Mouse (Mus musculus) neural tube, embryonic 12.5 days (tissue): ENCODE measurements at regions not wholly inside any gene's neighbourhood (a gene's known extent, or its start where the extent isn't known, plus 50 kb on each side); places are given as distances from the start of the nearest gene placed in this dataset.

Experiments used
- ATAC-seq: fragments of 200-750 bp; cut with Nextera tagmentation; 2 replicates; pipeline ENCODE4 v1.8.0; 2017; ENCODE audit warnings: low read depth, mild to moderate bottlenecking, moderate TSS enrichment, moderate library complexity; ENCODE audit not compliant: low FRiP score
- H3K27ac ChIP-seq: fragments of 300-500 bp; sonication (generic); 2 replicates; pipeline ENCODE4 v1.5.1; 2016
- H3K27me3 ChIP-seq: fragments of 300-500 bp; sonication (generic); replicated peaks from 2 replicates; pipeline ENCODE4 v1.6.1; 2016; ENCODE audit warnings: mild to moderate bottlenecking
- H3K36me3 ChIP-seq: fragments of 300-500 bp; sonication (generic); 2 replicates; pipeline ENCODE4 v1.6.1; 2016; ENCODE audit warnings: mild to moderate bottlenecking
- H3K4me1 ChIP-seq: fragments of 300-500 bp; sonication (generic); 2 replicates; pipeline ENCODE4 v1.6.1; 2016
- H3K4me2 ChIP-seq: fragments of 300-500 bp; sonication (generic); replicated peaks from 2 replicates; pipeline ENCODE4 v1.6.1; 2016; ENCODE audit warnings: mild to moderate bottlenecking
- H3K4me3 ChIP-seq: fragments of 300-500 bp; sonication (generic); 2 replicates; pipeline ENCODE4 v1.5.1; 2016
- H3K9ac ChIP-seq: fragments of 300-500 bp; sonication (generic); 2 replicates; pipeline ENCODE4 v1.6.1; 2016; ENCODE audit warnings: mild to moderate bottlenecking
- H3K9me3 ChIP-seq: fragments of 300-500 bp; sonication (generic); 2 replicates; pipeline ENCODE4 v1.6.1; 2016; ENCODE audit warnings: mild to moderate bottlenecking
- WGBS: fragments of 180-500 bp; shearing (Covaris S2); methylation state at CpG from one replicate; pipeline ENCODE4 v1.1.7; 2016; 5-methylcytosine and 5-hydroxymethylcytosine counted together

DNA sequence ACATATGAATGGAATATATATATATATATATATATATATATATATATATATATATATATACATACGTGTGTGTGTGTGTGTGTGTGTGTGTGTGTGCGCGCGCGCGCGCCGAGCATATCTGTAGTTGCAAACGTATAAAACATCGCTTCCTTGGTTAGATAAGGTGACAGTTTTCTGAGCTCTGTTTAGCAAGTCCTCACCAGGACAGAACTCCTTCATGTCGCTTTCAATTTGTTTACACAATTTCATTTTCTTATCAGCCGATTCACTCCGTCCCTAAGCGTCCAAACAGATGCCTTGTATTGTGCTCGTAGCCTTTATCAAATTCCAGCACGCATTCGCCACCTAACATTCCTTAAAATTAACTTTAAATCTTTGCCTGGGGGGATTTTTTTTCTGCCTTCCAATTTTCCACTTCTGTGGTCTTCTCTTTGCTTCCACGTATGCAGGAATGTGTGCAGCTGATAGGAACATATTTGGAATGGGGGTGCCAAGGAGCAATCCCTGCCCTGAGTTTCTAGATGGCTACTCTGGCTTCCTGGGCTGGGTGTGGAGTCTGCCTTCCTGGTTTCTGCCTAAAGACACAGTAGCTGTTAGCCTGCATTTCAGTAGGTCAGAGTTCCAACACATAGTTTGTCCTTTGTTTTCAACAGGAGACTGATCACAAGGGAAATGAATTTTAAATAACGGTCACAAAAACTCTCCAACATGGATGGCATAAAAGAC is 575.7 kb downstream of the Robo2 start:
- Histone ChIP-seq H3K4me2 (no peak overlapping the region), H3K9me3 (no peaks in the 10 kb centered on the region), H3K4me1 (no peaks in the 10 kb centered on the region), H3K4me3 (no peak overlapping the region), H3K27me3 (no peaks in the 10 kb centered on the region), H3K9ac (no peak overlapping the region), H3K36me3 (no peaks in the 10 kb centered on the region), H3K27ac (no peak overlapping the region)
- 90% methylated on average over 19 of the region's 19 CpGs for WGBS
- no peak for ATAC-seq

DNA sequence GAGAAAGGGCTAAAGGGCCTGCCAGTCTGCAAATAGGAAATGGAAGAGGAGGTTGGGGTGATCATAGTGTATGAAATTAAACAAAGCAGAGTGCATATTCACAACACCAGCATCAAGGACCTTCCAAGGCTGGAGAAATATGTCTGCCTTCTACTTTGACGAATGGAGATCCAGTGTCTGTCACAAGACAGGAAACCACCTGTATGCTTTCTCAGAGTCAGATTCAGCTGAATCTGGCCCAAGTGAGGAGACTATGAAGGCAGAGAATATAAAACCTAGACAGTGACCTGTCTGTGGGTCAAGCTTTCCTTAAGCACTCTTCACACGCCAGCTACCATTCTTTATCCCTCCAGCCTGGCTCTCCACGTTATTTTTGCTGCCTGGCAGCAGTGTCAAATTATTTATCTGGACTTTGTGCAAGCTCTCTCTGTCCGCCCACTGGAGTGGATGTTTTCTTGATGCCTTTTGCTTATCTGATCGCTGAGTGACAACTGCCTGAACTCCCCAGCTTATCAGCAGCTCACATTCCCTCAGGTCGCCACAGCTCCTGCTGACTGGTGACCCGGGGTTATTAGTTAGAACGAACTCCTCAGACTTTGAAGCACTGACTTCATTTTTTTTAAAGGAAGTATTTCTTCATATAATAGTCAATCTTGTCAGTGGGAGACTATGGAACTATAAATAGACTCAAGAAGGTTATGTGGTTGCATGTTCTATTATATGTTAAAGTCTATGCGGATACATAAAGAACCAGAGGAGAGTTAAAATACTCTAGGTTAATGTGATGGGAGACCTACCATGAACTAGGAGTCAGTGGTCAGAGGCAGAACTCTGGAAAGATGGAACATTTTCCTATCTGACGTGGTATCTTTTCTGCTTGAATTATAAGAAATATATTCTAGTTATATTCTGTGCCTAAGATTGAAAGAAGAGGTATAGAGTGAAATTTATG is 590.0 kb downstream of the Robo2 start:
- 83% methylated on average over 10 of the region's 10 CpGs for WGBS
- Histone ChIP-seq H3K9ac (no peak overlapping the region), H3K9me3 (no peaks in the 10 kb centered on the region), H3K4me3 (no peak overlapping the region), H3K27ac (no peak overlapping the region), H3K4me2 (no peak overlapping the region), H3K36me3 (no peaks in the 10 kb centered on the region), H3K27me3 (no peaks in the 10 kb centered on the region), H3K4me1 (no peaks in the 10 kb centered on the region)
- ATAC-seq: no peak

- Histone ChIP-seq H3K9me3 (no peaks in the 10 kb centered on the region), H3K27me3 (no peaks in the 10 kb centered on the region), H3K4me3 (no peak overlapping the region), H3K9ac (no peak overlapping the region), H3K27ac (no peak overlapping the region), H3K4me1 (no peaks in the 10 kb centered on the region), H3K36me3 (no peaks in the 10 kb centered on the region), H3K4me2 (no peak overlapping the region)
- ATAC-seq: no peak
- 92% methylated on average over 3 of the region's 3 CpGs for WGBS
Measured at GRCm38 (mm10) chr16:73804572-73804971, 607.1 kb downstream of the Robo2 start.

DNA sequence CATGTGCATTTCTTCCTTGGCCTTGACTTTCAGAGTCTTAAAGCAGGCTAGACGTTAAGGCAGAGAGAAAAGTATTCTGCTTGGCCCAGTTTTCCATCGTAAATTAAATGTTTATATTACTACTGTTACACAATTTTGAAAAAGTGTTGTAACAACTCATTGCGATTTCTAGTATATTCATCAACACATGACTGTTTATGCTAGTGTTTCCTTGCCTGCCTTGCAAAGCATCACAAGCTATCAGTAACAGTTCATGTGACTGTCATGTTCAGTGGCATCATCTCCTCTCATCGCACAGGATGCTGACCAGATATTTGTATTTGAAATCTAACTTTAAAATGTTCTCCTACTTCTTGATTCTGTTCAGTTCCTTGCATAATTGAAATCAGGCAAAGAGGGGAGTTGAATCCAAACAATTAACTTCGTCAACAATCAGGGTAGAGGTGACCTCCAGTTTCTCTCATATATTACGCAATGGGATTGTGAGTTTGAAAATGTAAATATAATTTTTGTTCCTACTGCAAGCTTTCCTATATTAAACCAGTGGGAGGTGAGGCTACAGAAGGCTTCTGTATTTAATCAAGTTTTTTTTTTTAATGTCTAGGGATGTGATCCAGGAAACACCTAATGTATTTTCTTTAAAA is 615.0 kb downstream of the Robo2 start:
- no peak overlapping the region for H3K4me3 ChIP-seq
- no peaks in the 10 kb centered on the region for H3K4me1 ChIP-seq
- no peak overlapping the region for H3K27ac ChIP-seq
- no peak for ATAC-seq
- no peak overlapping the region for H3K9ac ChIP-seq
- H3K9me3 ChIP-seq: no peaks in the 10 kb centered on the region
- WGBS: 88% methylated on average over 6 of the region's 6 CpGs
- H3K27me3 ChIP-seq: no peaks in the 10 kb centered on the region
- H3K4me2 ChIP-seq: no peak overlapping the region
- no peaks in the 10 kb centered on the region for H3K36me3 ChIP-seq

DNA sequence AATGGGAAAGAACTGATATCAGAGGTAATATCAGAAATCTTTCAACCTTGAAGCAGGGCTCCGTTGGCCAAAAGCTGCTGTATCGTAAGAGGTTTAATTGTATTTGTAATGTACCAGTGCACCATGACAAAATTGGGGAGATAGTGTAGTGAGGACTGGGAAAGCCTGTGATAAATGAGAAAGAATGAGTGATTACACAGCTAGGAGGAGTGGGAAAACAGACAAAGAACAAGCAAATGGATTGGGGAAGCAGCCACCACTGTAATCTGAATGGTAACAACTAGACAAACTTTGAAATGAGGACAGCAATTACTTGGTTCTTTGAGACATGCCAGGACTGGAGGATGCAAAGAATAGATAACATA is 626.6 kb downstream of the Robo2 start:
- no peak overlapping the region for H3K27ac ChIP-seq
- no peak for ATAC-seq
- H3K27me3 ChIP-seq: no peaks in the 10 kb centered on the region
- H3K9ac ChIP-seq: no peak overlapping the region
- no peak overlapping the region; the same call in 1 of the 2 replicates for H3K4me2 ChIP-seq
- no peaks in the 10 kb centered on the region for H3K36me3 ChIP-seq
- H3K9me3 ChIP-seq: no peaks in the 10 kb centered on the region
- H3K4me1 ChIP-seq: no peaks in the 10 kb centered on the region
- H3K4me3 ChIP-seq: no peak overlapping the region
- 69% methylated on average over 2 of the region's 2 CpGs for WGBS

DNA sequence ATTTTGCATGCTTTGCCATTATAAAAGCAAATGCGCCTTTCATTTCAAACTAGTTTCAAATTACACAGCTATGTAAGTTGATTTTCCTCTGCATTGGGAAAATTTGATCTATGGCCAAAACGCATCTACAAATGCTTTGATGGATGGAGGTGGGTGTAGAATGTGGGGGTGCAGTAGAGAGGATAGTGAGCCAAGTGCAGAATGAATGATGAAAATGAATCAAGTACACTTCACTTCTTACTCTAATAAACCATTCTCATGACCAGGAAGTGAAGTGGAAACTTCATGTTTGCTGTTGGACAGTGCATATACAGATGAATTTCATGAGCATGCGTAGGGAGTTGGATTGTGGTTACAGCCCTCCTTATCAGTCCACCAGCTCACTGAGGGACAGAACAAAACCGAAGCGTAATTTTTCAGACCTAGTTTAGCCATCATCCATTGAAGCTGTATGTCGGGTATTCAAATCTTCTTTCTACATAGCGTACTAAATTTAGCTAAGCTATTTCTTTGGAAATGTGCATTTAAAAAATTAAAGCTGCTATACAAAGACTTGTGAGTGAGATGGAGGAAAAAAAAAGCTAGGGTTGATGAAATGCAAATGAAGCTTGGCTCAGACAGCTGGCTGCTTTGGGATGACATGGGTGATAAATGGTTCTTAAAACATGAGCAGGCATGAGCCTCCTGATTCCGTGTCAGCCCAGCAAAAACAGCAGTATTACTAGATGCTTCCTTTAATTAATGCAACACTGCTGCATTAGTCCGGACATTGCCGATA is 627.1 kb downstream of the Robo2 start:
- no peaks in the 10 kb centered on the region for H3K9me3 ChIP-seq
- H3K4me1 ChIP-seq: no peaks in the 10 kb centered on the region
- H3K4me2 ChIP-seq: no peak overlapping the region; the same call in 1 of the 2 replicates
- no peaks in the 10 kb centered on the region for H3K27me3 ChIP-seq
- no peak overlapping the region for H3K27ac ChIP-seq
- H3K9ac ChIP-seq: no peak overlapping the region
- no peak overlapping the region for H3K4me3 ChIP-seq
- 0 out of 2 replicates have a peak, but pooled peaks have one; percentile 44 for ATAC-seq
- H3K36me3 ChIP-seq: no peaks in the 10 kb centered on the region
- 75% methylated on average over 10 of the region's 10 CpGs for WGBS

DNA sequence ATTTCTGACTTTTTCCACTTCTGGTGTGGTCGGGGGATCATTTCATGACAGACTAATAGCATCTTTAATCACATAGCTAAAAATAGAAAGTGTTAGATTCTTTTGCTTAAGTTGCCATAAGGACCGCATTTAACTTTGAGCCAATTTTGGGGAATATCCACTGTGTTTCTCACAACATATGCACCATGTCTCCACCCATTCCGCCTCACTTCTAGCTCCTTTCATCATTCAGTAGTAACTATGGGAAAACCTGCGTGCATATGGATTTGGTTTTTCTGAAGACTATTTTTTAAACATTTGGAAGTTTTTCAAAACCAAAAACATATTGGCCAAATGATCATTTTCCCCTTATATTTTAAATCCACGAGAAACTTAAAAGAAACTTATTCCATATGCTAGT is 639.2 kb downstream of the Robo2 start:
- H3K4me2 ChIP-seq: no peak overlapping the region
- 91% methylated on average over 5 of the region's 5 CpGs for WGBS
- no peak overlapping the region for H3K4me3 ChIP-seq
- H3K27me3 ChIP-seq: no peaks in the 10 kb centered on the region
- no peak for ATAC-seq
- H3K27ac ChIP-seq: no peak overlapping the region
- no peaks in the 10 kb centered on the region for H3K9me3 ChIP-seq
- H3K9ac ChIP-seq: no peak overlapping the region
- no peaks in the 10 kb centered on the region for H3K4me1 ChIP-seq
- H3K36me3 ChIP-seq: no peaks in the 10 kb centered on the region

DNA sequence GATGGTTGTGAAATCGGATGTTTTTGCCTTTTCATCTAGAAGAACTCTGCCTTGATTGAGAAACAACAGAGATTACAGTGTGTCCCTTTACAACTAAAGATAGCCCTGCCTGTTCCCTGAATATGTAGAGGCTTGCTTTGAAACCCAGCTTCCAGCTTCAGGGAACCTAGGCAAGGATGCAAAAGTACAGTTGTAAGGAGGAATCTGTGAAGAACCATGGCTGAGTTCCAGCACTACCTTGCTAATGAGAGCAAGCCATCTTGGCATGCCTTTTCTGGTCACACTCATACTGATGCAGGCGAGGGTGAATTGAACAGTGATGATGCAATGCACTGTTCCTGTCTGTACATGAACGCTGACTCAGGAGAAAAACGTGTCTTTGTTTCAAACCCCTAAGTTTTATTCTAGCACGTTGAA is 641.2 kb downstream of the Robo2 start:
- Histone ChIP-seq H3K36me3 (no peaks in the 10 kb centered on the region), H3K9ac (no peak overlapping the region), H3K4me1 (no peaks in the 10 kb centered on the region), H3K27ac (no peak overlapping the region), H3K4me3 (no peak overlapping the region), H3K9me3 (no peaks in the 10 kb centered on the region), H3K4me2 (no peak overlapping the region), H3K27me3 (no peaks in the 10 kb centered on the region)
- WGBS: 72% methylated on average over 5 of the region's 5 CpGs
- ATAC-seq: no peak

DNA sequence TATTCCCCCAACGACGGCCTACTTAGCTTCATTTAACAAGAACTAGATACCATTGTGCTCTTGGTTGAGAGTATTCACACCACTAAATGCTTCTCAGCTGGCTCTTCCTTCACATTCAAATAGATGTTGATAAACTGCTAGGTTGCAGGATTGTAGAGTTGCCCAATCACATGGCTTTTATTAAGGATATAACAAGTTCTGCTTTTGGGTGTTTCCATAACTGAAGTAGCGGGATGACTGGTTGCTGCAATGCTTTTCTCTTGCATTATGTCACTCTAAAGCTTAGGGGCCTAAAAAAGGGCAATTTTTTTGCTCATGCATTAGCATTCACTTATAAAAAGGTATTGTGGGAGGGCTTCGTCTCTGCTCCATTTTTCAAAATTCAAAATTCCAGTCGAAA is 641.9 kb downstream of the Robo2 start:
- ATAC-seq: no peak

GRCm38 (mm10) chr16:73768706-73769105 is 642.9 kb downstream of the Robo2 start:
- 95% methylated on average over 2 of the region's 2 CpGs for WGBS

More for the DNA sequence above, 641.9 kb downstream of the Robo2 start:
- no peak overlapping the region for H3K4me2 ChIP-seq
- no peaks in the 10 kb centered on the region for H3K27me3 ChIP-seq
- no peaks in the 10 kb centered on the region for H3K4me1 ChIP-seq
- no peak overlapping the region for H3K27ac ChIP-seq
- H3K9ac ChIP-seq: no peak overlapping the region
- H3K36me3 ChIP-seq: no peaks in the 10 kb centered on the region
- no peaks in the 10 kb centered on the region for H3K9me3 ChIP-seq
- no peak overlapping the region for H3K4me3 ChIP-seq
- WGBS: 77% methylated on average over 5 of the region's 5 CpGs

DNA sequence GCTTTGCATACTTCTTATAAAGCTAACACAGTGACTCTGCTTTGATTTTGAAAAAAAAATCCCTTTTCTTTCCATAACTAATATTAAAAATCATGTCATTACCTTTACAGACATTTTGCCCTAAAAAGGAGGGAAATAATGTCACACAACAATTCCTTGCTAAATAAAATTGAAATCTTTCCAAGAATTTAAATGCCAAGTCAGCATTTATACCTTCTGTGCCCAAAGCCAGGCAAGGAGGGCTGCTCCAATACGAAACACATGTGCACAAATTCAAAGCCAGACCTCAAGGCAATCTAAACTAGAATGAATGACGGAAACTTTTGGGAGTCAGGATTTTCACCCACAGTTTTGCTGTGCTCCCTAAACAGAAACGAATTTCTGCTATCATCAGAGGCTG is 646.4 kb downstream of the Robo2 start:
- no peaks in the 10 kb centered on the region for H3K4me1 ChIP-seq
- 84% methylated on average over 3 of the region's 3 CpGs for WGBS
- no peak overlapping the region for H3K4me2 ChIP-seq
- no peaks in the 10 kb centered on the region for H3K9me3 ChIP-seq
- no peak for ATAC-seq
- H3K36me3 ChIP-seq: no peaks in the 10 kb centered on the region
- H3K27me3 ChIP-seq: no peaks in the 10 kb centered on the region
- no peak overlapping the region for H3K27ac ChIP-seq
- H3K9ac ChIP-seq: no peak overlapping the region
- no peak overlapping the region for H3K4me3 ChIP-seq

More at GRCm38 (mm10) chr16:73768706-73769105, 642.9 kb downstream of the Robo2 start:
- H3K4me1 ChIP-seq: no peaks in the 10 kb centered on the region
- H3K4me2 ChIP-seq: no peak overlapping the region
- ATAC-seq: no peak
- H3K27me3 ChIP-seq: no peaks in the 10 kb centered on the region
- no peak overlapping the region for H3K9ac ChIP-seq
- no peak overlapping the region for H3K27ac ChIP-seq
- H3K9me3 ChIP-seq: no peaks in the 10 kb centered on the region
- H3K4me3 ChIP-seq: no peak overlapping the region
- H3K36me3 ChIP-seq: no peaks in the 10 kb centered on the region

DNA sequence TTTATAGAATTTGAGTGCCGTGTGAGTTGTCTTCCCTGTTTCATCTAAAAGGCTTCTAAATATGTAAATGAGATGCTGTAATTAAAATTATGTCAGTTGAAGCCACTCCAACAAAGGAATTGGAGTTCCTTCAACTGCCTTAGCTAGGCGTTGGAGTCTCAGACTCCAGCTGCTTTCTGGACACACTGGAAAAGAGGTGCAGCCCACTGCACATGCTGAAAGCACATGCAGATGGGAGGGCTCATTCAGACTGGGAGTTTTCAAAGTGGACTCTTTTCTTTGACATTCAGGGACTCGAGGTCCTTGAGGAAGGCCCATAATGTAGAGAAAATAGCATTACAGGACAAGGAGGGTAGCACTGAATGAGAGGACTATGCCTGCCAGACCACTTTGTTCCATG is 650.7 kb downstream of the Robo2 start:
- no peak overlapping the region for H3K27ac ChIP-seq
- H3K4me2 ChIP-seq: no peak overlapping the region
- H3K4me3 ChIP-seq: no peak overlapping the region
- 52% methylated on average over 3 of the region's 3 CpGs for WGBS
- no peaks in the 10 kb centered on the region for H3K9me3 ChIP-seq
- H3K9ac ChIP-seq: no peak overlapping the region
- no peaks in the 10 kb centered on the region for H3K36me3 ChIP-seq
- ATAC-seq: no peak
- no peaks in the 10 kb centered on the region for H3K27me3 ChIP-seq
- H3K4me1 ChIP-seq: no peaks in the 10 kb centered on the region
